Mouse (Mus musculus) stomach, adult 2 months (tissue): Measurements from ENCODE around the gene Rab3gap2. TPM values are rescaled to one million over a fixed set of nuclear protein-coding genes. Genes with fewer than 3 reads are reported as not detected.

ENCODE experiments used
- polyA plus RNA-seq: library from polyadenylated mRNA; depleted of rRNA; stranded (reverse); fragments of >200 nt; gene quantifications from 2 replicates; pipeline ENCODE4 v1.2.3, GENCODE M21; 2012; rRNA removed

Rab3gap2 gene
- polyA plus RNA-seq = 6.9 and 9.6 TPM in 2 replicates

DNA sequence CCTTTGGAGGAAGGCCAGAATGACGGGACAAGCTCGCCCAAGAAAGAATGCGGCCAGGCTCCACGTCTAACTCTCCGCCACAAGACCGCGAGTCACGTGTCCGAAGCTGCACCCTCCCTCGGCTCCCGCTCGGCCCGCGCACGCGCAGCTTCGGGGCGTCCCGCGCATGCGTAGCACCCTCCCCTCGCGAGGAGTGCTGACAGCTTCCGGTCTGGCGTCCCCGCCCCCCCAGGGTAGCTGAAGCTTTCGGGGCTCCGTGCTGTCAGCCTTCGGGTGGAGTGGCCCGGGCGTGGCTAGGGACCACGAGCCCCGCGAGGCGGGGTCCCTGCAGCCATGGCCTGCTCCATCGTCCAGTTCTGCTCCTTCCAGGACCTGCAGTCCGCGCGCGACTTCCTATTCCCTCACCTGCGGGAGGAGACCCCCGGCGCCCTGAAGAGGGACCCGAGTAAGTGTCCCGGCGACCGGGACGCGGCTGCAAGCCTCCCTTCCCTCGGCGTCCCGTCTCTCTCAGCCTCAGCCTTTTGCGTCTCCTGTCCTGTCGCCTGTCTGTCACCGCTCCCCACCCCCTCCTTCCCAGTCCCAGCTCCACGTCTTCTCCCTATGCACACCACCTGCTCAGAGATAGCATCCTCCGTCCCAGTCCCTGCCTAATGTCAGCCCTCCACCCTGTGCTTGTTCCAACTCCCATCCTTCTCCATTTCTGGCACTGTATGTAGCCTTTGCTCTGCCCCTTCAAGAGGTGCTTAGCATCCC is at the start of gene Rab3gap2:
Gene Rab3gap2 (plus strand): TSS at position 209 of the 753 bp plus-strand sequence.

DNA sequence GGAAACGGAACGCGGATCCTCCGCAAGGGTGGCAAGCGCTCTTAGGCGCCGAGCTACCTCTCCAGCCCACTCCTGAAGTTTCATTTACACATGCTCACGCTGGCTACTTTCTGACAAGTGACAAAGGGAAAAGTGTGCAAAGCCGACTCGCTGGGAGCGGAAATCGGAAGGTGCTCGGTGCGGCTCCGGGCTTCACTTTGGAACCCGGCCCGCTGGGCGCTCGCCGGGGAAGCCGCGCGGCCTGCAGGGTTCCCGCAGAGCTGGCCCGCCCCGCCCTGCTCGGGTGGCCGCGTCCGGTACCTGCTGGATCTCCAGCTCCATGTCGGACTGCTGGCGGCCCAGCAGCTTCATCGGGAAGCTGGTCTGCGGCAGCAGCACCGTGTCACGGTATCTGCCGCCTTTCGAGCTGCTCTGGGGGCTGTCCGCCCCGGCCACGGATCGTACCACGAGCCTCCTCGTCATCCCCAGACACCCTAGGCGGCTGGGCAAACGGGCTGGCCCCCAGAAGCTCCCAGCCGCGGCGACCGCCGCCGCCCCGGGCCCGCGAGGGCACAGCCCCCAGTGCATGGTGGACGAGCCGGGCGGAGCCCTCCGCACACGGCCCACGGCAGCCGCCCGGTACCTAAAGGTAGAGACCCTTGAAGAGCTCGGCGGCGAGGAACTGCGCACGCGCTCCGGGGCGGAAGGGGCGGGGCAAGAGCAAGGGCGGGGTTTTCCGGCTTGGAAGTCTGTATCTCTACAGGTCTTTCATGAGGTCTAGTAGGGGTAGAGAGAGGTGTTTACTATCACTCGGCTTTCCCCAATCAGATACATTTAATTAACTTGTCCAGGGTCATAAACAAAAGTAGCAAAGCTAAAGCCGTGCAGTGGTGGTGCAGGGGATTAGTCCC is 125.0 kb downstream of the Rab3gap2 start, which contains the start of gene Iars2:
Gene Iars2 (minus strand): TSS at position 676 of the 890 bp plus-strand sequence.

DNA sequence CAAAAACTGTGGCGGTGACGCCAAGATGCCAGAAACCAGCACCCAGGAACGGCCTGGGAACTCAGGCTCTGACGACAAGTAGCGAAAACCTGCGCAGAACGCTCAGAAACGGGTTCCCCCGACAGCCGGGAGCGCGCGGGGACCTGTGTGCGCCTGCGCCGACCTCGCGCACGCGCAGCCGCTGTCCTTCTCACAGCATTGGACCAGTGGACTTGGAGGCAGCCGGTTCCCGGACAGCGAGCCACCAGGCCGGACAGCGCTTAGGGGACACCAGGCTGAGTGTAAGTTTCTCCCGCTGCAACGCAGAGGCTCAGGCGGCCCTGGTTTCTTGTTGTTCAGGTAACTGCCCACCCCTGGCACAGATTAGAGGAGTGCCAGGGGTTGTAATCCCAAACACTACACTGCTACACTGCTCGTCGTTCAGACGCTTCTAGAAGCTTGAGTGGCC is 128.1 kb downstream of the Rab3gap2 start, which contains the start of gene Bpnt1:
Gene Bpnt1 (plus strand): TSS at position 167 of the 448 bp plus-strand sequence.

Other genes with a start within 250 kb of the Rab3gap2 start
- 2.0 and 2.1 TPM in 2 replicates for gene Mark1, start 204.5 kb upstream of the Rab3gap2 start, polyA plus RNA-seq
- 8.4 and 10.3 TPM in 2 replicates for gene Iars2, start 125.3 kb downstream of the Rab3gap2 start, polyA plus RNA-seq
- gene Bpnt1, start 128.0 kb downstream of the Rab3gap2 start, polyA plus RNA-seq = 47.3 and 53.6 TPM in 2 replicates
- 1.1 and 1.4 TPM in 2 replicates for gene Eprs, start 158.9 kb downstream of the Rab3gap2 start, polyA plus RNA-seq